Mouse (Mus musculus) frontal cortex, adult 2 months (tissue): ENCODE data around the gene Vmac. TPM values are rescaled to one million over a fixed set of nuclear protein-coding genes. Genes with fewer than 3 reads are reported as not detected.

Experiments used
- DNase-seq, 2 experiments: peaks; one replicate each; pipeline ENCODE4 v3.0.0; 2022; ENCODE audit warnings: low spot score in 1 of 2; ENCODE audit errors: extremely low spot score in 1 of 2
- polyA plus RNA-seq: library from polyadenylated mRNA; depleted of rRNA; stranded (reverse); fragments of >200 nt; gene quantifications from 2 replicates; pipeline ENCODE4 v1.2.3, GENCODE M21; 2012

The Vmac gene
- polyA plus RNA-seq, 1 experiment = 22.4 TPM

- DNase-seq = no peak
Measured at GRCm38 (mm10) chr17:56740118-56740787, 22.4 kb upstream of the Vmac start.

- no peak for DNase-seq
Measured at GRCm38 (mm10) chr17:56738221-56738620, 20.4 kb upstream of the Vmac start.

GRCm38 (mm10) chr17:56736534-56736933 is 18.7 kb upstream of the Vmac start:
- DNase-seq = no peak

GRCm38 (mm10) chr17:56729656-56730055 is 11.8 kb upstream of the Vmac start:
- DNase-seq = no peak

- DNase-seq = no peak
Measured at GRCm38 (mm10) chr17:56729151-56729550, 11.3 kb upstream of the Vmac start.

- no peak for DNase-seq
Measured at GRCm38 (mm10) chr17:56728117-56728516, 10.3 kb upstream of the Vmac start.

- DNase-seq = no peak
Measured at GRCm38 (mm10) chr17:56727659-56728058, 9.8 kb upstream of the Vmac start.

- no peak for DNase-seq
Measured at GRCm38 (mm10) chr17:56727029-56727649, 9.3 kb upstream of the Vmac start.

- DNase-seq = no peak
Measured at GRCm38 (mm10) chr17:56723419-56724161, 5.8 kb upstream of the Vmac start.

GRCm38 (mm10) chr17:56722441-56722840 is 4.6 kb upstream of the Vmac start:
- DNase-seq = no peak

GRCm38 (mm10) chr17:56716655-56717362 is 1.0 kb downstream of the Vmac start:
- DNase-seq = peak; percentile 98 to 99

- DNase-seq = no peak
Measured at GRCm38 (mm10) chr17:56715914-56716654, 1.7 kb downstream of the Vmac start.

GRCm38 (mm10) chr17:56715360-56715759 is 2.5 kb downstream of the Vmac start:
- DNase-seq = no peak

GRCm38 (mm10) chr17:56709708-56710107 is 8.1 kb downstream of the Vmac start:
- DNase-seq = no peak

- DNase-seq = no peak
Measured at GRCm38 (mm10) chr17:56708692-56709091, 9.1 kb downstream of the Vmac start.

- no peak for DNase-seq
Measured at GRCm38 (mm10) chr17:56706515-56706914, 11.3 kb downstream of the Vmac start.

- no peak for DNase-seq
Measured at GRCm38 (mm10) chr17:56703038-56703437, 14.8 kb downstream of the Vmac start.

- DNase-seq = no peak
Measured at GRCm38 (mm10) chr17:56700451-56700850, 17.4 kb downstream of the Vmac start.

- DNase-seq = peak; percentile 42 to 83
Measured at GRCm38 (mm10) chr17:56693851-56694310, 23.9 kb downstream of the Vmac start.

- no peak for DNase-seq
Measured at GRCm38 (mm10) chr17:56693395-56693794, 24.4 kb downstream of the Vmac start.
